Mouse (Mus musculus): ENCODE results near the gene Zfp955a.
"Not testable (repeated sequence)": the region's sequence is repeated elsewhere in the genome, so short reads cannot be mapped to it uniquely, and the experiment has no call there.

Zfp955a gene

GRCm38 (mm10) chr17:33254530-33255318 lies at the start of gene Zfp955a:
Gene Zfp955a, minus strand, starts transcription at chr17:33255145.
- DNase-seq (ENCODE audit: low spot score in 2 of 2), result not testable (repeated sequence)

- DNase-seq (ENCODE audit: low spot score in 2 of 2), result not testable (repeated sequence)
Observed at GRCm38 (mm10) chr17:33289876-33290149, 34.9 kb upstream of the Zfp955a start.

GRCm38 (mm10) chr17:33289039-33289875 lies 34.3 kb upstream of the Zfp955a start, which contains the start of gene Zfp955b:
Gene Zfp955b, plus strand, starts transcription at chr17:33289544.
- DNase-seq (ENCODE audit: low spot score in 2 of 2), result not testable (repeated sequence)

GRCm38 (mm10) chr17:33268907-33269306 lies 14.0 kb upstream of the Zfp955a start:
- DNase-seq (ENCODE audit: low spot score in 2 of 2), result no peak

GRCm38 (mm10) chr17:33264376-33264775 lies 9.4 kb upstream of the Zfp955a start, which contains the start of gene Olfr63:
Gene Olfr63, plus strand, starts transcription at chr17:33264676.
- DNase-seq (ENCODE audit: low spot score in 2 of 2), result no peak

- DNase-seq (ENCODE audit: low spot score in 2 of 2), result not testable (repeated sequence)
Observed at GRCm38 (mm10) chr17:33255319-33255657, 343 bp upstream of the Zfp955a start.

GRCm38 (mm10) chr17:33236646-33237045 lies 18.3 kb downstream of the Zfp955a start:
- DNase-seq (ENCODE audit: low spot score in 2 of 2), result not testable (repeated sequence)

GRCm38 (mm10) chr17:33221590-33221989 lies 33.4 kb downstream of the Zfp955a start, which contains the start of gene Olfr1564:
Gene Olfr1564, minus strand, starts transcription at chr17:33221690.
- no peak for DNase-seq (ENCODE audit: low spot score in 2 of 2)

GRCm38 (mm10) chr17:33191002-33191401 lies 63.9 kb downstream of the Zfp955a start, which contains the start of gene Olfr239:
Gene Olfr239, plus strand, starts transcription at chr17:33191302.
- not testable (repeated sequence) for DNase-seq (ENCODE audit: low spot score in 2 of 2)

All from heart, adult 9 months (tissue).